Mouse (Mus musculus) liver, embryonic 14.5 days (tissue): ENCODE data around the gene Nrxn2. TPM values are rescaled to one million over a fixed set of nuclear protein-coding genes. Genes with fewer than 3 reads are reported as not detected.

Experiments used
- ATAC-seq: fragments of 200-750 bp; cut with Nextera tagmentation; 2 replicates; pipeline ENCODE4 v1.8.0; 2017; ENCODE audit warnings: moderate number of reproducible peaks, mild to moderate bottlenecking, moderate library complexity; ENCODE audit not compliant: insufficient read depth
- DNase-seq, 3 experiments: peaks; one replicate each; pipeline ENCODE4 v3.0.0-alpha.2; 2012 to 2013; ENCODE audit warnings: low read depth in 3 of 3, low spot score in 3 of 3
- H3K27ac ChIP-seq: fragments of 300-500 bp; sonication (generic); 2 replicates; pipeline ENCODE4 v1.5.1; 2014; ENCODE audit warnings: moderate library complexity, mild to moderate bottlenecking, control low read depth, inconsistent platforms
- H3K27me3 ChIP-seq: fragments of 300-500 bp; sonication (generic); 2 replicates; pipeline ENCODE4 v1.6.1; 2014; ENCODE audit warnings: mild to moderate bottlenecking, low read length, moderate library complexity; ENCODE audit not compliant: control insufficient read depth, insufficient read depth
- H3K36me3 ChIP-seq: fragments of 300-500 bp; sonication (generic); replicated peaks from 2 replicates; pipeline ENCODE4 v1.6.1; 2014; ENCODE audit warnings: low read depth; ENCODE audit not compliant: control insufficient read depth, insufficient read depth
- H3K4me1 ChIP-seq, 2 experiments: fragments of 200-500 bp in 1 of 2; fragments of 300-500 bp in 1 of 2; sonication (generic) in 1 of 2; replicated peaks; 2 replicates each; pipeline ENCODE4 v1.6.1; 2012 to 2014; ENCODE audit warnings: antibody characterized with exemption in 1 of 2, inconsistent platforms in 1 of 2, low read length in 1 of 2; ENCODE audit not compliant: control insufficient read depth in 2 of 2, insufficient read depth in 2 of 2
- H3K4me2 ChIP-seq: fragments of 300-500 bp; sonication (generic); 2 replicates; pipeline ENCODE4 v1.6.1; 2014; ENCODE audit warnings: low read depth, mild to moderate bottlenecking, control low read depth, moderate library complexity
- H3K4me3 ChIP-seq, 2 experiments: fragments of 200-500 bp in 1 of 2; fragments of 300-500 bp in 1 of 2; sonication (generic) in 1 of 2; 2 replicates each; pipeline ENCODE4 v1.5.1; 2012 to 2014; ENCODE audit warnings: low read depth in 2 of 2, low read length in 2 of 2, mild to moderate bottlenecking in 2 of 2, control low read depth in 1 of 2, inconsistent platforms in 1 of 2, moderate library complexity in 1 of 2; ENCODE audit not compliant: insufficient read depth in 1 of 2
- H3K9ac ChIP-seq: fragments of 300-500 bp; sonication (generic); replicated peaks from 2 replicates; pipeline ENCODE4 v1.6.1; 2014; ENCODE audit warnings: mild to moderate bottlenecking, control low read depth, moderate library complexity
- H3K9me3 ChIP-seq: fragments of 300-500 bp; sonication (generic); 2 replicates; pipeline ENCODE4 v1.6.1; 2016; ENCODE audit warnings: low read length, mixed read lengths; ENCODE audit not compliant: control insufficient read depth
- CTCF ChIP-seq: IDR thresholded peaks from 2 replicates; pipeline ENCODE4 v1.5.1; 2016; ENCODE audit warnings: antibody characterized with exemption, low read depth, control low read depth
- EP300 ChIP-seq: IDR thresholded peaks from 2 replicates; pipeline ENCODE4 v1.6.1; 2016; ENCODE audit warnings: antibody characterized with exemption, low read depth
- WGBS: fragments of 180-500 bp; shearing (Covaris S2); extraction: QIAGEN DNeasy Blood & Tissue Kit; methylation state at CpG from one replicate; pipeline ENCODE4 v1.1.7; 2014; ENCODE audit not compliant: insufficient replicate concordance; 5-methylcytosine and 5-hydroxymethylcytosine counted together
- polyA plus RNA-seq, 2 experiments: library from polyadenylated mRNA; depleted of rRNA in 1 of 2; stranded (reverse) in 1 of 2; unstranded in 1 of 2; fragments of >200 nt; fragmentation: Nextera tagmentation in 1 of 2; extraction: Ambion mirVana in 1 of 2; gene quantifications; 2 replicates each; pipeline versions ENCODE4 v1.2.1 to v1.2.3; 2012 to 2014

Gene Nrxn2
- polyA plus RNA-seq, 2 experiments, result 0.27 to 0.46 TPM

GRCm38 (mm10) chr19:6560246-6560815, 141.8 kb downstream of the Nrxn2 start:
- Histone ChIP-seq H3K4me3 (no peak overlapping the region), H3K9me3 (no peaks in the 10 kb centered on the region), H3K9ac (no peak overlapping the region), H3K4me2 (no peak overlapping the region), H3K36me3 (no peaks in the 10 kb centered on the region), H3K27ac (no peak overlapping the region), H3K4me1 (no peaks in the 10 kb centered on the region), H3K27me3 (no peaks in the 10 kb centered on the region)
- TF ChIP-seq EP300 (no peak), CTCF (no peak)
- 65% methylated on average over 7 of the region's 7 CpGs for WGBS
- no peak for DNase-seq
- no peak for ATAC-seq

DNA sequence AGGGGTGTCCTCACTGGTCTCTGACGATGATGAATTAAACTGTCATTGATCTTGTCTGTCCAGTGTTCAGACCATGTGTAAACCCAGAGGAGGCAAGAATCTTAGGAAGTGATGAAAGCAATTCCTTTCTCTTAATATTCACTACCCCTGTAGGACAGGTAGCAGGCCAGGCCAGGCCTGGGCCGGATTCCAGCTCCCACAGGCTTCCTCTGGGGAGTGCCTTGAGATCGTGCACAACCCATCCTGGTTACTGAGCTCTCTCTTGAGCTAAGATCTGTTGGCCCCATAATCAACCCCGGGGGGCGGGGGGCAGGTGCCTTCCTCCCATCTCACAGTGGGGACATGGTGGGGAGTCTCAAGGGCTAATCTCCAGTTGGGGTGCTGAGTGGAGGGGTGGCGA, 146.6 kb downstream of the Nrxn2 start:
- H3K27ac ChIP-seq, result no peak overlapping the region
- H3K4me2 ChIP-seq, result no peak overlapping the region
- 65% methylated on average over 6 of the region's 6 CpGs for WGBS
- no peaks in the 10 kb centered on the region for H3K4me1 ChIP-seq
- H3K9me3 ChIP-seq, result no peaks in the 10 kb centered on the region
- no peaks in the 10 kb centered on the region for H3K27me3 ChIP-seq
- H3K4me3 ChIP-seq, result no peak overlapping the region
- DNase-seq (no peak), ATAC-seq (no peak)
- H3K36me3 ChIP-seq, result no peaks in the 10 kb centered on the region
- TF ChIP-seq EP300 (no peak), CTCF (no peak)
- no peak overlapping the region for H3K9ac ChIP-seq

DNA sequence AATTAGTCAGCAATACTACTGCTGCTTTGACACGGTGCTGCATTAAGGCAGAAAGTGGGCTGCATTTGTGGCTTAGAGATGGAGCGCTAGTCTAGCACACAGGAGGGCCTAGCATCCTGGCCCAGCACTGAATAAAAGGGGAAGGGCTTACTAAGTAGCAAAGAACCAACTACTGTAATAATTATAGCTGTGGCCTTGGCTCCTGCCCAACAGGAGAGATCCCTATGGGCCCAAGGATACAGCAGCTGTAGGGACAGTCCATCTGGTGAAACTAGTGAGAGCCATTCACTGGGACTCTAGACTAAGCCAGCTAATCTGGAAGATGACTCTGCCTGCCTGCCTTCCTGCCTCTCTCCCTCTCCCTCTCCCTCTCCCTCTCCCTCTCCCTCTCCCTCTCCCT, 147.9 kb downstream of the Nrxn2 start:
- TF ChIP-seq CTCF (no peak), EP300 (no peak)
- 67% methylated on average over 2 of the region's 2 CpGs for WGBS
- no peak overlapping the region for H3K4me2 ChIP-seq
- no peak overlapping the region for H3K27ac ChIP-seq
- H3K36me3 ChIP-seq, result no peaks in the 10 kb centered on the region
- H3K4me3 ChIP-seq, result no peak overlapping the region
- H3K9ac ChIP-seq, result no peak overlapping the region
- H3K4me1 ChIP-seq, result no peaks in the 10 kb centered on the region
- no peak for ATAC-seq
- no peaks in the 10 kb centered on the region for H3K27me3 ChIP-seq
- H3K9me3 ChIP-seq, result no peaks in the 10 kb centered on the region
- no peak for DNase-seq

DNA sequence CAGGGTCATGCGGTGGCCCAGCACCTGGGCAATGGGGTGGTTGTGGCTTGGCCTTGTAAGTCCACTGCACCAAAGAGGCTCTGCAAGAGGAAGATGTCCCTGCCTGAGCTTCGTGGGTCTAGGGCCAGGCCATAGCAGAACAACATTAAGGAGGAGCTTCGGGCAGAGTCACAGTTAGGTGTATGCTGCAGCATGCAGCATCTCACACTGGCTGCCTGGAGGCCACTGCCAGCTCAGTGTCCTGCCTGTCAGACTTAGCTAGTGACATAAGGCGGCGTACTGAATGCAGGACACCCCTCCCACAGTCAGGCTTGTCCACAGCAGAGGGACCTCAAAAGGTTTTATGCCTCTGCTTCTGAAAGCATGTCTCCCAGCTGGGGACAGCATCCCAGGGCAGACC, 150.5 kb downstream of the Nrxn2 start:
- WGBS, result 59% methylated on average over 5 of the region's 5 CpGs
- Histone ChIP-seq H3K9ac (no peak overlapping the region), H3K9me3 (no peaks in the 10 kb centered on the region), H3K27ac (no peak overlapping the region), H3K4me3 (no peak overlapping the region), H3K36me3 (no peaks in the 10 kb centered on the region), H3K4me2 (no peak overlapping the region), H3K27me3 (no peaks in the 10 kb centered on the region), H3K4me1 (no peaks in the 10 kb centered on the region)
- DNase-seq (no peak), ATAC-seq (no peak)
- TF ChIP-seq EP300, result no peak
- no peak for TF ChIP-seq CTCF

- Histone ChIP-seq H3K27ac (no peak overlapping the region), H3K36me3 (no peaks in the 10 kb centered on the region), H3K4me1 (no peaks in the 10 kb centered on the region), H3K4me3 (no peak overlapping the region), H3K9ac (no peak overlapping the region), H3K27me3 (no peaks in the 10 kb centered on the region), H3K4me2 (no peak overlapping the region), H3K9me3 (no peaks in the 10 kb centered on the region)
- WGBS, result 34% methylated on average over 5 of the region's 5 CpGs
- TF ChIP-seq EP300, result no peak
- no peak for TF ChIP-seq CTCF
- ATAC-seq, result no peak
- DNase-seq, result no peak
Measured at GRCm38 (mm10) chr19:6569561-6569960, 151.0 kb downstream of the Nrxn2 start.
